In the genomic region with DNA sequence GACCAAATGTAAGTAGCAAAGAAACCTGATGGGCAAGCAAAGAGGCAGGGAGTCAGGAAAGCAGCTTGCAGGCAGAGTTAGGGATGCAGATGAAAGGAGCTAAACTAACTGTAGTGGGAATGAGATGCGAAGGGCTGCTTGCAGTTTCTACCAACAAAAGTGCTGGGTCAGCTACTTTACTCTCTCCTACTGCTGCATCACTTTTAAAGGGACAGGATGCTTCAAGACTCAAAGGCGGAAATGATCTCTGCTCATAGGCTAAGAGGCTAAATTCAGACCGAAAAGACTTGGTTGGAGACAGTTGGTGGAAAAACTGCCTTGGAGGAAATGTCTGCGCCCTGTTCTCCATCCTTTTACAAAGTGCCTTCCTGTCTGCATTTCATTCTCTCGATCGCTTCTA, we compare ENCODE assay signal across 8 mouse cellular contexts. TPM values are rescaled to one million over a fixed set of nuclear protein-coding genes. Genes with fewer than 3 reads are reported as not detected.
DNase-seq lines count a peak whose midpoint lies in the region; ATAC-seq lines count a peak whose summit lies in the region.

No protein-coding gene starts in this region.

- H3K27me3 ChIP-seq in hindbrain, embryonic 12.5 days: peaks cover 42% of the 10 kb centered on the region
- H3K27me3 ChIP-seq in midbrain, embryonic 12.5 days: peaks cover 63% of the 10 kb centered on the region

- H3K9me3 ChIP-seq in hindbrain, embryonic 12.5 days (replicated peaks): no peaks in the 10 kb centered on the region
- no peaks in the 10 kb centered on the region for H3K9me3 ChIP-seq in midbrain, embryonic 12.5 days

- no peak overlapping the region for H3K9ac ChIP-seq in hindbrain, embryonic 12.5 days
- no peak overlapping the region; the same call in 1 of the 2 replicates for H3K9ac ChIP-seq in midbrain, embryonic 12.5 days (replicated peaks)

- H3K36me3 ChIP-seq in hindbrain, embryonic 12.5 days: no peaks in the 10 kb centered on the region
- no peaks in the 10 kb centered on the region for H3K36me3 ChIP-seq in midbrain, embryonic 12.5 days

- 4% methylated on average over 6 of the region's 6 CpGs for WGBS in hindbrain, embryonic 12.5 days
- WGBS in midbrain, embryonic 12.5 days: 3% methylated on average over 6 of the region's 6 CpGs

- H3K4me1 ChIP-seq in hindbrain, embryonic 12.5 days: peaks cover 33% of the 10 kb centered on the region
- peaks cover 34% of the 10 kb centered on the region for H3K4me1 ChIP-seq in midbrain, embryonic 12.5 days

- DNase-seq in heart, adult 18-20 months: peak; percentile 14 to 23
- no peak for DNase-seq in heart, adult 9 months (ENCODE audit: low spot score in 2 of 2)
- DNase-seq in brain, adult 2 months (ENCODE audit: low read depth, low spot score): peak; percentile 63
- no peak for DNase-seq in gastrocnemius, postnatal 25 days
- no peak for DNase-seq in frontal cortex, postnatal 10 days (ENCODE audit: low spot score in 2 of 2)
- no peak for DNase-seq in layer of hippocampus, postnatal 14 days (ENCODE audit: low spot score in 2 of 2)

- ATAC-seq in hindbrain, embryonic 12.5 days (ENCODE audit: low FRiP score): no peak
- ATAC-seq in midbrain, embryonic 12.5 days (ENCODE audit: low FRiP score, low read depth): no peak

- H3K27ac ChIP-seq in hindbrain, embryonic 12.5 days: no peak overlapping the region
- H3K27ac ChIP-seq in midbrain, embryonic 12.5 days (replicated peaks): no peak overlapping the region

- H3K4me2 ChIP-seq in hindbrain, embryonic 12.5 days (replicated peaks): peak overlapping the region; percentile 96
- H3K4me2 ChIP-seq in midbrain, embryonic 12.5 days (replicated peaks): peak overlapping the region; percentile 97

- peak overlapping the region; percentile 57 for H3K4me3 ChIP-seq in hindbrain, embryonic 12.5 days
- peak overlapping the region; percentile 61 for H3K4me3 ChIP-seq in midbrain, embryonic 12.5 days

RNA-seq across cellular contexts. Expression of a gene that starts 0.4 kb away (rescaled TPM):
- total RNA-seq in heart, adult 18-20 months (2021): 1 to 10 TPM; 7.1 TPM
- polyA plus RNA-seq in hindbrain, embryonic 12.5 days (2016; fragmentation: Nextera tagmentation; extraction: Ambion mirVana): 10.3 and 12.6 TPM in 2 replicates
- 3.4 and 3.9 TPM in 2 replicates for polyA plus RNA-seq in midbrain, embryonic 12.5 days (2016; fragmentation: Nextera tagmentation; extraction: Ambion mirVana)
- total RNA-seq in gastrocnemius, postnatal 25 days (2021): 1 to 10 TPM in 1 of 2 experiments, under 1 TPM in 1; 0.64 to 1.6 TPM
- total RNA-seq in layer of hippocampus, postnatal 14 days (2021): 10 to 100 TPM; 15.2 to 18.1 TPM

Comparison
In these comparisons a context has a peak if more than half of its experiments do, and no peak if none do; other contexts are left out.
1. DNase-seq: peak in heart, adult 18-20 months (2 of 2) and brain, adult 2 months (single experiment); none in heart, adult 9 months (0 of 2), gastrocnemius, postnatal 25 days (single experiment), frontal cortex, postnatal 10 days (0 of 2) and layer of hippocampus, postnatal 14 days (0 of 2).